Mouse (Mus musculus): ENCODE measurements around the gene Ap1ar.
"Not testable (repeated sequence)": the region's sequence is repeated elsewhere in the genome, so short reads cannot be mapped to it uniquely, and the experiment has no call there.

Ap1ar gene

DNA sequence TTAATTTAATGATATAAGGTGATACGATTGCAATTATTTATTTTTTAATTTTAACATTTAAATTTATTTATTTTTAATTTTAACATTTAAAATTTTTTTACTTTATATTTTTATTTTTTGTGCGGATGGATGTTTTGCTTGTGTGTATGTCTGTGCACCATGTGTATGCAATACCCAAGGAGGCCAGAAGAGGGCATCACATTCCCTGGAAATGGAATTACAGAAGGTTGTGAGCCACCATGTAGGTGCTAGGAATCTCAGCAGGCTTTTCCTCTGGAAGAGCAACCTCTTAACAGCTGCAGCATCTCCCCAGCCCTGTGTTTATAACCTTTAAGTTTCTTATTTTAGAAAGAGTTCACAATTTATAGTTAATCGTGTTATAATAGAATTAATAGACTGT is 41.6 kb downstream of the Ap1ar start:
- DNase-seq (ENCODE audit: low spot score) = no peak

DNA sequence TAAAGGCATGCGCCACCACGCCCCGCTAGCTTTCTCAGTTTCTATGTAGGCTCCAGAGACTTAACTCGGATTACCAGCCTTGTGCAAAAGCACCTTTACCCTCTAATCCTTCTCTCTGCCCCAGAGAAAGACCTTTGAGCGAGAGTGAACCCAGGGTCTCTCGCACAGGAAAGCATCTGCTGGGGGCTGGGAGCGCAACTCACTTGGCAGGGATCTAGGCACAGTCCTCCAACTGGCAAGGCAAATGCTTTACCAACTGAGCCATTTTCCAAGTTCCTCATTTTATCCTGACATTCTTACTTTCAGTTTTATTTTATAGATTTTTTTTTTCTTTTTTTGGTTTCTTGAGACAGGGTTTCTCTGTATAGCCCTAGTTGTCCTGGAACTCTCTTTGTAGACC is 44.3 kb downstream of the Ap1ar start:
- DNase-seq (ENCODE audit: low spot score) = no peak

DNA sequence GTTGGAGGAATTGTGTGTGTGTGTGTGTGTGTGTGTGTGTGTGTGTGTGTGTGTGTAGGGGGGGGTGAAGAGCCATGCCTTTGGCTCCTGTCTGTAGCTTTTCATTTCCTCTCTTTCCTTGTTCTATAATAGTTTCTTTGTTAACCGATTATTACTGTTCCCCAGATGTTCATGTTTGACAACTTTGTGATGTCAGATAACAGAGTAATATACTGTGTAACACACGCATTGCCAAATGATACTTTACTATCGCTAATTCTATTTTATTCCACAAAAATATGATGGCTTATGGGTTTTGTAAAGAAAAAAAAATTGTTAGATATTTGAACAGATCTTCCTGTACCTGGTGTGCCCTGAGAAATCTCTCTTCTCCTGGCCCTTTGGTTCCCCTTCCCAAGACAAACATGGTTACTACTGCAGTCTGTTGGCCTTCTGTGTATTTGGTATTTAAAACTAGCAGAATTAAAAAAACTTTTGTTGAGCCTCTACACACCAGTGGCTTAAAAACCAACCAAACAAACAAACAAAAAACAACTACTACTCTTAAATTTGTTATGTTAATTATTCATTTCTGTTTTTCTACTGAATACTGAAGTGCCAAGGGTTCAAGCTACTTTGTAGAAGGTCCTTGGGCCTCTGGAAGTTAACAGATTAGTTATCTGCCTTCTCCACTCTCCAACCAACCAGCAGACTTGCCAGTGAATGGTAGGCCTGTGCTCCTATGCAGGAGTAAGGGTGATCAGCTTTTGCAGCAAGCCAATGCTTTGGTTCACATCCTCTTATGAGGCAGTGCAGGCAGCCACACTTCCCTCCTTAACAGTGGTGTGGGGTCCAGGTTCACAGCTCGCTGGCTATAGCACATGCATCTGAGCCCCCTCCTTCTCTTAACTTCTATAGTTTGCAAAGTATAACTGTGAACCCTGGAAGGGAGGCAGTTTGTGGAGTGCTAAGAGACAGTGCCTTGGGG is 45.4 kb downstream of the Ap1ar start:
- no peak for DNase-seq (ENCODE audit: low spot score)

DNA sequence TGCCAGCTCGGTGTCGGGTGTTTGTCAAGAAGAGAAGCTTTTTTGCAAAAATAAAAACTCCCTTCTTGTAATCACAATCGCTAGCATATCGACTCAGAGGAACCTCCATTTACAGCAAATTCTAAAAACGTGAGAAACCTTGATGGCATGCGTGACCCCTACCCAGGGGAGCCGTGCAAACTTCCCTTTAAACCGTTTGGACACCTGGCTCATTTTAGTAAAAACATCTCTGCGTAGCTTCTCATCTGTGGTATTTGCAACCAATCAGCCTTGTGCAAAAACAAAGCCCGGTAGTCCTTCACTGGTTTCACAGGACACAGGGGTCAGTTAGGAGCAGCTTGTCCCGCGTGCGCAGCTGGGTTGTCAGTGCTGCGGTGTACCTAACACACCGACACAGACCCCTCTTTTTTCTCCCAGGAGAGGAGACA is 46.3 kb downstream of the Ap1ar start:
- DNase-seq (ENCODE audit: low spot score) = no peak

DNA sequence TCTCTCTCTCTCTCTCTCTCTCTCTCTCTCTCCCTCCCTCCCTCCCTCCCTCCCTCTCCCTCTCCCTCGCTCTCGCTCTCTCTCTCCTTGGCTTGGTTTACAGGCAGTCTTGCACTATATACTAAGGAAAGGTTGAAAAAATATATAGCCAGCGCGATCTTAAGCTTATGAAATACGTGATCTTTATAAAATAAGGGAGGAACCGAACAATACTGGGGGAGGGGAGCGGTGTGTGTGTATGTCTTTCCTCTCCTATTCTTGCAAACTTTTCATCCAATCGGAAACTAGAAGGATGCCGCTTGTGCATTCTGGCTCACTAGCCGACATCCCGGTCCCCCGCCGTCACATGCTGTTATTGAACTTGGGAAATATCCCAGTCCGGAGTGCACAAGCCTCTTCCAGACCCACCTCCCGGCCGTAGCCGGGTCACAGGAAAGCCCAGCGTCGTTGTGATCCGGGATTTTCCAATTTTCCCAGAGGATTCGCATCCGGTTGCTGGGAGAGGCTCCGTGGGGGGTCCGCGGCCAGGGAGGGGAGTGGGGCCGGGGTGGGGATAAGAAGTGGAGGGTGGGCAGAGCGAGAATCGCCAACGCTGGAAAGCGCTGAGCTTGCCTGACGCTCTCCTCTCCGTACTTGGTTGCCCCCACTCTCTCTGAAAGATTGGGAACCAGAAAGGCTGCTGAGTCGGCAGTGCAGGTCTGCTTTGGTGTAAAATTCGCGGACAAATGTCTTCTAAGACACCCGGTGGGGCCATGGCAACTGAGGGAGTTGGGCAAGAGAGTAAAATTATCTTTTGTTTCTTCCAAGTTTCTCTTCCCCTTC is 46.9 kb downstream of the Ap1ar start:
- DNase-seq (ENCODE audit: low spot score) = no peak

DNA sequence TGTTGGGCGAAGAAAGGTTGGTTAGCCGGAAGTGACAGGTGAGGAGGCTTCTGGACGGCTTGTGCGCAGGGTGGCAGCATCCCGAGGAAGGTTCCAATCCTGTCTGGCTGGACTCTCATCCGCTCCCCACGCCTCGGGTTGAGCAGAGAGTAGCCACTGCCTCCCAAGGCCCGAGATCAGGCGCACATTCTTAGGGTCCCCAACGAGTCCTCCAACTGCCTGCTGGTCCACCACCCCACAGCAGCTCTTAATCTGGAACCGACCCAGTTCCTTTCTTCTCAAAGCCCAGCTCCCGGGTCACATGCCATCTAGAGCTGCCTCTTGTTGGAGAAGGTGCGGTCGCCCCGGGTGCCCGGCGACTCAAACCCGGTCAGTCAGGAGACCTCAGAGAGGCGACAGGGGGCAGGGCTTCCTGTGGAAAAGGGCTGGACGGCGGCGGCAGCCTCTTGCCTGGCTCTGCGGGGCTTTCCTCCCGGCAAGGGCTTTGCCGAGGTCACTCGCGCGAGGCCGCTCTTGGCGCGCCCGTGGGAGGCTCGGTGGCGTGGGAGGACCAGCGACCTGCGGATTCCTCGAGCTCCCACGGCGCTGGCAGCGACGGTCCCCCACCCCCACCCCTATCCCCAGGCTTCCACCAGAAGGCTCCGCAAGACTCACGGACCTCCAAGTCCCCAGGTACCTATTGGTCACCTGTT is 47.7 kb downstream of the Ap1ar start, which contains the start of gene Tifa:
TSS of gene Tifa (plus strand) at position 306 of the 692 bp plus-strand sequence.
- DNase-seq (ENCODE audit: low spot score) = peak; percentile 75

DNA sequence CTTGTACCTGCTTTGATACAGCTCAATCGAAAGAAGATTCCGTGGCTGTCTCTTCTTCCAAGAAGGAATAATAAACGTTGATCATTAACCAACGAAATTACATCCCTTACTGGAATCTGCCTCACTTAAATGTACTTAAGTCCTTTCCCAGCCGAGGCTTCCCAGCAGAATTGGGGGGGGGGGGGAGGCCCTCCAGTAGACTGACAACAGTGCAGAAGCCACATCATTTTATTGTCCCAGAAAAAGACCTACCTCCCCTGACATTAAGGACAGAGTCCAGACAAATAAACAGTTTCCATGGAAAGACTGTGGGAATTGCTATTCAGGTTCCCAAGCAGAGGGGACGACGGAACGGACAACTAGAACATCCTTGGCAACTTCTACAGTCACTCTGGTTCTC is 48.4 kb downstream of the Ap1ar start:
- no peak for DNase-seq (ENCODE audit: low spot score)

DNA sequence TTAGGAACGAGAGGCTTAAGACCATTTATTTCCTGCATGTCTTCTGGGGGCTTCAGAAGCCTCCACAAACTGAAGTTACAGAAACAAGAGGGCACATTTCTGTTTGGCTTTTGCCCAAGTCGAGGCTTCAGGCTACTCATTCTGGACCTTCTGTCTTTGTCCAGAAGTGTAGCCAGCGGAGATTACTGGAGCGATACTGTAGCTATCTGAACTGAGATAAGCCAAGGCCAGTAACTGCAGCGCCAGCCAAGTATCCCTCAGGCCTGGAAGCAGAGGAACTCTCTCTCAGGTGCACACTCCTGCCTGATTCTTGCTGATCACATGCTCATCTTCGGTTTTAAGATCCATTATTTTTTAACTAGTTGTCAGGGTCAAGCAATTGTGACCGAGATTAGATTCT is 49.3 kb downstream of the Ap1ar start:
- DNase-seq (ENCODE audit: low spot score) = peak; percentile 30

DNA sequence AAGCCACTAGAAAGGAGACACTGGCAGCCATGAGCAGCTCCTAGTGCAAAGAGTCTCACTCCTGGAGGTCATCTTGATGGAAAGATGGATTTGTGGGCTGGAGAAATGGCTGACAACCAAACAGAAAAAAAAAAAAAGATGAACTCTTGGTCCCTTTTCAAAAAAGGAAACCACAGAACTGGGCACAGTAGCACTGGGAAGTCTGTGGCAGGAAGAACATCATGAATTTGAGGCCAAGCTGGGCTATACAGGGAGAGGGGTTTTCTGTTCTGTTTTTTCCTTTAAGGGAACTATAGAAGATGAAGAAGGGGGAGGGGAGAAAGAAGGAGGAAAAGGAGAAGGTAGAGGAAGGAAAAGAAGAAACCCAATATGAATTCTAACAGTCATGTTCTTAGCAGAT is 50.3 kb downstream of the Ap1ar start:
- DNase-seq (ENCODE audit: low spot score) = no peak

DNA sequence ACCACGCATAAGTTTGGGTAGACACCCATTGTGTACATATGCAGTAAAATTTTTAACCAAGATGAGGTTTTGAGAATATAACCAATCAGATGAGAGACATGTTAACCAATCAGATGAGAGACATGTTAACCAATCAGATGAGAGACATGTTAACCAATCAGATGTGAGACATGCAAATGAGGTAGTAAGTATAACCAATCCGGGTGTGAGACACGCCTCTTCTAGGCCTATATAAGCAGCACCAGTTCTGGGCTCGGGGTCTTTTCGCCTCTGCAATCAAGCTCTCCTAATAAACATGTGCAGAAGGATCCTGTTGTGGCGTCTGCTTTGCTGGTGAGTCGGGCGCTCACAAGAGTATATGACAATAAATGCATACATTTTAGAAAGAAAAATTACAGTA is 53.6 kb downstream of the Ap1ar start:
- not testable (repeated sequence) for DNase-seq (ENCODE audit: low spot score)

DNA sequence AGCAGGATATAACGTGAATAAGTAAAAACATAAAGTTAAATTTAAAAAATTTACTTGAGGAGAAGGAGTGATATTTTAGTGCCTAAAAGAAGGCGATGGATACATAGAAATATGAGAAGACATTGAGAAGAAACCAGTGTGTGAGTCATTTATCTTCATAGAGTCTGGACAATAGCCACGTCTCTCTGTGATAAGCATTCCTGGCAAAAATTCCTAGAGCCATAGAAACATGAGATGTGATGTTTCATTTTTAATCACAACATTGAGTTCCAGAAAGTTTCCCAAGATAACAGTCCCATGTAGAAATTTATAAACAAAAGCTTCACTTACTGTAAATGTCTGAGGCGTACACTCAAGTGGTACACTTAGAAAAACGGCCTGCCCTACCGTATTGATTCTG is 54.4 kb downstream of the Ap1ar start:
- DNase-seq (ENCODE audit: low spot score) = no peak

DNA sequence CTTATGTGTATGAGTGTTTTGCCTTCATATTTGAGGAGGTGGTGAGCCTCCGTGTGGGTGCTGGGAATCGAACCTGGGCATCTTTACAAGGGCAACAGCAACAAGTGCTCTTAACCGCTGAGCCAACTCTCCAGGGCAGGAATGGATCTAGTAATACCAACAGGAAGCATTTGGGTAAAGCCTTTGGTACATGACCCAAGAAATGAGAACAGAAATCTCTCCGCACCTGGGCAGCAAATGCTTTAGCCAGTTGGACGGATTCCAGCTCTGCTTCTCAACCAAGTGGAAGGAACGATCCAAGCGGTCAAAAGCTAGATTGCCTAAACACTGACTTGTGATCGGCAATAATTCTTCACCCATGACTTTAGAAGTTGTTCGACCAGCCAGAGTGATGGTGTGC is 56.4 kb downstream of the Ap1ar start:
- no peak for DNase-seq (ENCODE audit: low spot score)

DNA sequence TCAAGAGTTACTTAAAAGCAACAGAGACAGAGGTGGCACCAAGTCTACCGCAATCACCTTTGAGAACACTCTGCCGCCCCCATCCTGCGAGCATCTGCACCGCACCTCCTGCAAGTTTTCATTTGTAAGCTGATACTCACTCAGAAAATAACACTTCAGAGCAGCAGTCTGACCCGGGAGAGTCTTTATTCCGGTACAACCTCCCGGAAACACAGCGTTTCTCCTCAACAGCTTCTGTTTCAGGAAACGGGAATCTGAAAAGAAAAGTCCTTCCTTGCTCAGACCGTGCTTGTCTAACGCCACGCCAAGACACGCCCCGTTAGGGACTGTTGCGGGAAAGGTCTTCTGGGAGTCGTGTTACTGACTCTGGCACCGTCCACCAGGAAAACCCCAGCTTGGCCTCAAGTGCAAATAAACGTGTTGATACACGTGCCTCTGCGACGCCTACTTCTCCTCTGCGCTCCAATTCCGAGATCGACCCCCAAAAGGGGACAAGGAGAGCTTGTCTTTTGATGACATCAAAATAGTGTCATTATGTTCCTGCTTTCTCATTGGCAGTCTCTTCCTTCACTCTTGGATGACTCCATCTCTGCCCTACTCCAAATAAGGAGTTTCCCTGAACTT is 57.2 kb downstream of the Ap1ar start, which contains the start of gene Alpk1:
TSS of gene Alpk1 (minus strand) at position 507 of the 624 bp plus-strand sequence.
- DNase-seq (ENCODE audit: low spot score) = peak; percentile 47

DNA sequence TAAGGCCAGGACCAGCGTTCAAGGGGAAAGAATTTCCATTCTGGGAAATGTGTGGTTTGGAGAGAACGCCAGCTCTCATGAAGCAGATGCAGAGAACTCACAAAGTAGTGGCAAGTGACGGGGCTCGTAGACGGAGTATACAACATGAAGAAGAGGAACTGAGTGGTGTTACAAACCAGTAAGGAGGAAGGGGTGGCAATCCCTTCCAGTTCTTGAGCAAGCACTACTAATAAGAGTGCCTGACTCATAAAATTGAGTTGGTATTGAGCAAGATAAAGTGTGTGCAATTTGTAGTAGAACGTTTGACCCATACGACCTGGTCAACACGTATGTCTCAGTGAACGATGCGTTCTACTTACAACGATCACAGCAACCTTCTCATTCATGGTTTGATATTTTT is 68.2 kb downstream of the Ap1ar start:
- no peak for DNase-seq (ENCODE audit: low spot score)

DNA sequence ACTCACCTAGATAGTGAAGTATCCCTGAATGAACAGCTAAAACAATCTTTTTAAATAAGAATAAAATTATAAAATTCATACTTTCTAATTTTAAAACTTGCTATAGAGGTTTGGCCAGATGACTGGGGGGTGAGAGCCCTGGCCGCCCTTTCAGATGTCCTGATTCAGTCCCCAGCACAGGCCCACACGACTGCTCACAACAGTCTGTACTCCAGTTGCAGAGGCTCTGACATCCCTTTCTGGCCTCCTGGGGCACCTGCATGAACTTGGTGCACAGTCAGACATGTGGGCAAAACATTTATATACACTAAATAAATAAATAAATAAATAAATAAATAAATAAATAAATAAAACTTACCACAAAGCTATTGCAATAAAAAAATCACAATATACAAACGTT is 71.4 kb downstream of the Ap1ar start:
- no peak for DNase-seq (ENCODE audit: low spot score)

DNA sequence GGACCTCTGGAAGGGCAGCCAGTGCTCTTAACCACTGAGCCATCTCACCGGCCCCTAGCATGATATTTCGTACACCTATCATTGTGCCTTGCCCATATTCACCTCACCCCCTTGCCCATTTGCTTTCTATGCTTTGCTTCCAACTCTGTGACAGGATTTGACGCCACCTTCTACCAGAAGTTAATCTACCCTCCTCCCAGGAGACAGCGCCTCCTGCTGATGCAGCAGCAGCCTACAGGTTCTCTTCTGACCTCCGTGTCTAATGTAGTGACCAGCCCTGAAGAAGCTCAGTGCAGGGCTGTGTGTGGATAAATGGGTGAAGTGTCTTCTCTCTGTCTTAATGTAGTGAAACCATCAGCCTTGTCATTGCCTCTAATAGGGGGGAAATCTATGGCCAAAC is 72.8 kb downstream of the Ap1ar start:
- no peak for DNase-seq (ENCODE audit: low spot score)

DNA sequence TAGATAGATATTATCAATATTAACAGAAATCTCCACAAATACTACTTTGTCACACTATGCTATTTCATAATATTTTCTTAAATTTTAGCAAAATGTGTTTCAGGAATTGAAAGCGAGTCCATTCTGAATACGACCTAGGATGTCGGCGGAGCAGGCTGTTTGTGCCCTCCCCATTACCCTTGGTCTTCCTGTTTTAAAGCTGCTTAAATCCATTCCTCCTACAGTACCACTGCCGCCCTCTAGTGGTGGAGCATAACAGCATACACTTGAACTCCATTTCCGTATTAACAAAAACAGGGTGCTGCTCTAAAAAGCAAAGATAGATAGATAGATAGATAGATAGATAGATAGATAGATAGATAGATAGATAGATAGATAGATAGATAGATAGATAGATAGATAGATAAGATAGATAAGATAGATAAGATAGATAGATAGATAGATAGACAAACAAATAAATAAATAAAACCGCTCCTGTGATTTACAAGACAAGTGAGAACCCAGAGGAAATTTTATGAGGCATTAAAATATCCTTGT is 74.2 kb downstream of the Ap1ar start:
- peak; percentile 47 for DNase-seq (ENCODE audit: low spot score)

DNA sequence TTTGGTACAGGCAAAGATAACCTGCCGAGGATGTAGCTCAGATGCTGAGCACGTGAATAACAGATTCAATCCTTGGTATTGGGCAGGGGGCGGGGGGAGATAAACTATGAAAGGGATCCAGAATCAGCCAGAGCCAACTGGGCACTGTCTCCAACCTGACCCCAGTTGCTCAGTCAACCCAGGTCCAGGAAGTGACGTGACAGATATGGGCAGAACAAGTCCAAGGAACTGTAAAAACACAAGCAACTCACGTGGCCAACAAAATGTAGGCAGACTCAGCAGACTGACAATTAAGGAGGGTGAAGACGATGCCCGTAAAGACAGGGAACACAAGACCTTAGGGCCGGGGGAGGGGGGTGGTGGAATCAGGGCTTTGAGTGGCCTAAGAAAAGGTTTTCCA is 74.9 kb downstream of the Ap1ar start:
- no peak for DNase-seq (ENCODE audit: low spot score)

DNA sequence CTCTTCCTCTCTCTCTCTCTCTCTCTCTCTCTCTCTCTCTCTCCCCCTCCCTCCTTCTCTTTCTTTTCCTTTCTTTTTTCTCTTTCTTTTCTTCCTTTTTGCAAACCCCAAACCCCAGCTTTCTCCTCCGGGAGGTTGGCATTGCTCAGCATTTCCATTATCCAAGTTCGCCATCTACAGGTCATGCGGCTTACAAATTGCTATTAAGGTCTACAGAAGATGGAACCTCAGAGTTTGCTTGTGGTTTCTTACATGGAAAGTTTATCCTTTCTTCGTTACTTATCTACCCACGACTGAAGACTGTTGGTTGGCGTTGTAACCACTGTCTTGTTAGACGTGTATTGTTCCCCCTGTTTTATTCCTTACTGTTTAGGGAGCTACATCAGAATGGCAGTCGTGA is 78.1 kb downstream of the Ap1ar start:
- DNase-seq (ENCODE audit: low spot score) = no peak

DNA sequence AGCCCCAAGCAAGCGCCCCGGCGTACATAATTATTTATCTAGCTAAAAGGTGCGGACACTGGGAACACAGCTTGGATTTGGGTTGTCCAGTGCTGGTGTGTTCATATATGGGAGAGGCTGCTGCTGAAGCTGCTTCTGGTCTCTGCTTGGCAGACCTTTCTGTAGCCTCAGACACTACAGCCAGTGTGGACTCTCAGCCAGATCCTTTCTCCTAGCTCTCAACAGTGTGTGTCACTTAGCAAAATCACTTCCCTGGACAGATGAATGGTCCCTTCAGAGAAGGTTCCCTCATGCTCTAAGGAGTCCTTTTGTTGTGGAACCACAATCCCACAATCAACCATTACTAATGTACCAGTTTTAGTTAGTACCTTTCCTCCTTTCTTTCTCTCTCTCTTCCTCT is 78.5 kb downstream of the Ap1ar start:
- DNase-seq (ENCODE audit: low spot score) = no peak

DNA sequence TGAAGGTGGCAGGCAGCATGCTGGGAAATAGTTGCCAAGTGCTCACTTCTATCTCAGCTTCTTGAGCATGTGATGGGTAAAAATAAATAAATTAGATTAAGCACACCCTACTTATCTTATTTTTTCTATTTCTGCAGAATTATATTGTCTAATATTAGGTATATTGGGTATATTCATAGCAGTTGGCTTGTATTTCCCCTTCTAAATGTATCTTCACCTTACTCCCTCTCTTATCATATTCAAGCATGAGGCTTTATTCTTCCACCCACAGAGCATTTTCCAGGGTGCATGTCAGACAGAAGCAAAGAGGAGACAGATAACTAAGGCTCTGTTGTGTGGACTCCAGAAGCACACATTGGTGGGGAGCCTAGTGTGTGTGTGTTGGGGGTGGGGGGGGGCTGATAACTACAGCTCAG is 79.4 kb downstream of the Ap1ar start:
- no peak for DNase-seq (ENCODE audit: low spot score)
